Comparison of ENCODE assay signal across 8 mouse cellular contexts in genomic region chr11:107335756-107336155, GRCm38 (mm10).
DNase-seq lines count a peak whose midpoint lies in the region; ATAC-seq and TF ChIP-seq lines count a peak whose summit lies in the region.

No protein-coding gene starts in this region.

- H3K4me1 ChIP-seq in hindbrain, postnatal 0 days (ENCODE audit: insufficient read depth, low read length): peaks cover 18% of the 10 kb centered on the region; the same call in 1 of the 2 replicates

- ATAC-seq in hindbrain, postnatal 0 days: peak; percentile 85

- no peak for TF ChIP-seq CTCF in left cerebral cortex, adult 2 months (IDR thresholded peaks at IDR 0.05)
- no peak for TF ChIP-seq CTCF in hindbrain, postnatal 0 days (IDR thresholded peaks at IDR 0.05; ENCODE audit: low read depth)

- intact Hi-C loops in left cerebral cortex, adult 2 months (cut with DNase I): no loop called here
- intact Hi-C loops in left cerebral cortex, postnatal 14 days (cut with DNase I): no loop called here

- no peaks in the 10 kb centered on the region for H3K36me3 ChIP-seq in hindbrain, postnatal 0 days (ENCODE audit: insufficient read depth, low read length)

- H3K9me3 ChIP-seq in hindbrain, postnatal 0 days (ENCODE audit: low read length): no peaks in the 10 kb centered on the region

- H3K27me3 ChIP-seq in hindbrain, postnatal 0 days (ENCODE audit: insufficient read depth, low read length): no peaks in the 10 kb centered on the region

- peak overlapping the region; percentile 51 for H3K27ac ChIP-seq in left cerebral cortex, adult 2 months
- no peak overlapping the region for H3K27ac ChIP-seq in hindbrain, postnatal 0 days

- no peak overlapping the region for H3K9ac ChIP-seq in hindbrain, postnatal 0 days (replicated peaks; ENCODE audit: low read length)

- DNase-seq in cerebellum, postnatal 10 days: peak; percentile 77 to 80
- no peak for DNase-seq in cerebellum, adult 9-10 months
- no peak for DNase-seq in left cerebral cortex, adult 2 months (ENCODE audit: extremely low spot score in 1 of 2, low spot score in 2 of 2)
- no peak for DNase-seq in left cerebral cortex, postnatal 14 days (ENCODE audit: low spot score in 2 of 2)
- peak; percentile 26 for DNase-seq in gastrocnemius, postnatal 10 days
- peak; percentile 72 for DNase-seq in hindbrain, postnatal 0 days (ENCODE audit: low spot score)
- no peak for DNase-seq in right cerebral cortex, postnatal 14 days
- DNase-seq in spleen, postnatal 4 days (ENCODE audit: low spot score in 2 of 2): no peak

- no peak overlapping the region for H3K4me2 ChIP-seq in hindbrain, postnatal 0 days (ENCODE audit: low read depth, low read length)

- H3K4me3 ChIP-seq in left cerebral cortex, adult 2 months: no peak overlapping the region
- H3K4me3 ChIP-seq in hindbrain, postnatal 0 days (ENCODE audit: low read length): no peak overlapping the region

- WGBS in hindbrain, postnatal 0 days: 42% methylated on average over 11 of the region's 11 CpGs

Comparison
In these comparisons a context has a peak if more than half of its experiments do, and no peak if none do; other contexts are left out.
1. DNase-seq: peak in cerebellum, postnatal 10 days (2 of 2), gastrocnemius, postnatal 10 days (single experiment) and hindbrain, postnatal 0 days (single experiment); none in cerebellum, adult 9-10 months (single experiment), left cerebral cortex, adult 2 months (0 of 2), left cerebral cortex, postnatal 14 days (0 of 2), right cerebral cortex, postnatal 14 days (single experiment) and spleen, postnatal 4 days (0 of 2).